Mouse (Mus musculus): Measurements from ENCODE around the gene Cx3cl1. TPM values are rescaled to one million over a fixed set of nuclear protein-coding genes. Genes with fewer than 3 reads are reported as not detected.

Gene Cx3cl1
- polyA plus RNA-seq, 1 experiment from 2014 or later, result 21.8 TPM

GRCm38 (mm10) chr8:94785995-94786595 is 14.3 kb downstream of the Cx3cl1 start:
- no peak for ATAC-seq (ENCODE audit: low FRiP score, low TSS enrichment)
- 75% methylated on average over 6 of the region's 6 CpGs for WGBS
- Histone ChIP-seq H3K36me3 (ENCODE audit: control insufficient read depth, insufficient read depth, low read length) (no peaks in the 10 kb centered on the region), H3K27ac (replicated peaks; ENCODE audit: low read depth, low read length) (no peak overlapping the region), H3K4me2 (ENCODE audit: low read length) (no peak overlapping the region), H3K9ac (replicated peaks; ENCODE audit: low read length) (no peak overlapping the region), H3K4me1 (ENCODE audit: control insufficient read depth, insufficient read depth, low read length) (peaks cover 16% of the 10 kb centered on the region; the same call in 1 of the 2 replicates), H3K9me3 (ENCODE audit: control insufficient read depth, low read length) (no peaks in the 10 kb centered on the region), H3K4me3 (replicated peaks; ENCODE audit: low read depth, low read length) (no peak overlapping the region), H3K27me3 (ENCODE audit: control insufficient read depth, insufficient read depth, low read length) (no peaks in the 10 kb centered on the region)
- DNase-seq, result no peak

GRCm38 (mm10) chr8:94787524-94788501 is 16.0 kb downstream of the Cx3cl1 start:
- H3K27me3 ChIP-seq (ENCODE audit: control insufficient read depth, insufficient read depth, low read length), result no peaks in the 10 kb centered on the region
- DNase-seq (peak; percentile 13), ATAC-seq (ENCODE audit: low FRiP score, low TSS enrichment) (no peak)
- no peak overlapping the region for H3K27ac ChIP-seq (replicated peaks; ENCODE audit: low read depth, low read length)
- H3K36me3 ChIP-seq (ENCODE audit: control insufficient read depth, insufficient read depth, low read length), result no peaks in the 10 kb centered on the region
- no peak overlapping the region for H3K9ac ChIP-seq (replicated peaks; ENCODE audit: low read length)
- H3K4me3 ChIP-seq (replicated peaks; ENCODE audit: low read depth, low read length), result no peak overlapping the region
- no peaks in the 10 kb centered on the region for H3K9me3 ChIP-seq (ENCODE audit: control insufficient read depth, low read length)
- 0 out of 2 replicates have a peak, but pooled peaks cover 11% of the 10 kb centered on the region for H3K4me1 ChIP-seq (ENCODE audit: control insufficient read depth, insufficient read depth, low read length)
- 75% methylated on average over 15 of the region's 15 CpGs for WGBS
- no peak overlapping the region for H3K4me2 ChIP-seq (ENCODE audit: low read length)

GRCm38 (mm10) chr8:94789256-94789955 is 17.6 kb downstream of the Cx3cl1 start:
- no peak overlapping the region for H3K4me2 ChIP-seq (ENCODE audit: low read length)
- DNase-seq (no peak), ATAC-seq (ENCODE audit: low FRiP score, low TSS enrichment) (no peak)
- no peak overlapping the region for H3K27ac ChIP-seq (replicated peaks; ENCODE audit: low read depth, low read length)
- H3K4me3 ChIP-seq (replicated peaks; ENCODE audit: low read depth, low read length), result no peak overlapping the region
- WGBS, result 33% methylated on average over 10 of the region's 10 CpGs
- H3K9ac ChIP-seq (replicated peaks; ENCODE audit: low read length), result no peak overlapping the region
- 0 out of 2 replicates have a peak, but pooled peaks cover 11% of the 10 kb centered on the region for H3K4me1 ChIP-seq (ENCODE audit: control insufficient read depth, insufficient read depth, low read length)
- no peaks in the 10 kb centered on the region for H3K36me3 ChIP-seq (ENCODE audit: control insufficient read depth, insufficient read depth, low read length)
- H3K9me3 ChIP-seq (ENCODE audit: control insufficient read depth, low read length), result no peaks in the 10 kb centered on the region
- no peaks in the 10 kb centered on the region for H3K27me3 ChIP-seq (ENCODE audit: control insufficient read depth, insufficient read depth, low read length)

GRCm38 (mm10) chr8:94794368-94794767 is 22.6 kb downstream of the Cx3cl1 start:
- H3K4me1 ChIP-seq (ENCODE audit: control insufficient read depth, insufficient read depth, low read length), result 0 out of 2 replicates have a peak, but pooled peaks cover 7% of the 10 kb centered on the region
- no peak overlapping the region for H3K4me3 ChIP-seq (replicated peaks; ENCODE audit: low read depth, low read length)
- H3K9ac ChIP-seq (replicated peaks; ENCODE audit: low read length), result no peak overlapping the region
- WGBS, result 91% methylated on average over 4 of the region's 4 CpGs
- no peak overlapping the region for H3K27ac ChIP-seq (replicated peaks; ENCODE audit: low read depth, low read length)
- no peak for DNase-seq
- ATAC-seq (ENCODE audit: low FRiP score, low TSS enrichment), result no peak
- H3K36me3 ChIP-seq (ENCODE audit: control insufficient read depth, insufficient read depth, low read length), result no peaks in the 10 kb centered on the region
- no peaks in the 10 kb centered on the region for H3K9me3 ChIP-seq (ENCODE audit: control insufficient read depth, low read length)
- H3K27me3 ChIP-seq (ENCODE audit: control insufficient read depth, insufficient read depth, low read length), result no peaks in the 10 kb centered on the region
- no peak overlapping the region for H3K4me2 ChIP-seq (ENCODE audit: low read length)

- 97% methylated on average over 2 of the region's 2 CpGs for WGBS
- Histone ChIP-seq H3K4me1 (ENCODE audit: control insufficient read depth, insufficient read depth, low read length) (0 out of 2 replicates have a peak, but pooled peaks cover 3% of the 10 kb centered on the region), H3K36me3 (ENCODE audit: control insufficient read depth, insufficient read depth, low read length) (no peaks in the 10 kb centered on the region), H3K27ac (replicated peaks; ENCODE audit: low read depth, low read length) (no peak overlapping the region), H3K27me3 (ENCODE audit: control insufficient read depth, insufficient read depth, low read length) (no peaks in the 10 kb centered on the region), H3K4me3 (replicated peaks; ENCODE audit: low read depth, low read length) (no peak overlapping the region), H3K4me2 (ENCODE audit: low read length) (no peak overlapping the region), H3K9me3 (ENCODE audit: control insufficient read depth, low read length) (no peaks in the 10 kb centered on the region), H3K9ac (replicated peaks; ENCODE audit: low read length) (no peak overlapping the region)
- DNase-seq (no peak), ATAC-seq (ENCODE audit: low FRiP score, low TSS enrichment) (no peak)
These were observed 23.0 kb downstream of the Cx3cl1 start for GRCm38 (mm10) chr8:94794782-94795181.

- ATAC-seq (ENCODE audit: low FRiP score, low TSS enrichment) (no peak), DNase-seq (no peak)
- no peak overlapping the region for H3K4me2 ChIP-seq (ENCODE audit: low read length)
- no peak overlapping the region for H3K4me3 ChIP-seq (replicated peaks; ENCODE audit: low read depth, low read length)
- H3K4me1 ChIP-seq (ENCODE audit: control insufficient read depth, insufficient read depth, low read length), result no peaks in the 10 kb centered on the region; the same call in 1 of the 2 replicates
- no peaks in the 10 kb centered on the region for H3K27me3 ChIP-seq (ENCODE audit: control insufficient read depth, insufficient read depth, low read length)
- H3K36me3 ChIP-seq (ENCODE audit: control insufficient read depth, insufficient read depth, low read length), result no peaks in the 10 kb centered on the region
- H3K9me3 ChIP-seq (ENCODE audit: control insufficient read depth, low read length), result no peaks in the 10 kb centered on the region
- WGBS, result 60% methylated on average over 7 of the region's 7 CpGs
- H3K27ac ChIP-seq (replicated peaks; ENCODE audit: low read depth, low read length), result no peak overlapping the region
- no peak overlapping the region for H3K9ac ChIP-seq (replicated peaks; ENCODE audit: low read length)
These were observed 28.6 kb downstream of the Cx3cl1 start for GRCm38 (mm10) chr8:94800278-94800968.

GRCm38 (mm10) chr8:94801293-94802095 is 29.7 kb downstream of the Cx3cl1 start:
- Histone ChIP-seq H3K27ac (replicated peaks; ENCODE audit: low read depth, low read length) (no peak overlapping the region), H3K9me3 (ENCODE audit: control insufficient read depth, low read length) (no peaks in the 10 kb centered on the region), H3K9ac (replicated peaks; ENCODE audit: low read length) (no peak overlapping the region), H3K27me3 (ENCODE audit: control insufficient read depth, insufficient read depth, low read length) (no peaks in the 10 kb centered on the region), H3K4me1 (ENCODE audit: control insufficient read depth, insufficient read depth, low read length) (no peaks in the 10 kb centered on the region; the same call in 1 of the 2 replicates), H3K4me2 (ENCODE audit: low read length) (no peak overlapping the region), H3K4me3 (replicated peaks; ENCODE audit: low read depth, low read length) (no peak overlapping the region), H3K36me3 (ENCODE audit: control insufficient read depth, insufficient read depth, low read length) (no peaks in the 10 kb centered on the region)
- 40% methylated on average over 14 of the region's 14 CpGs for WGBS
- DNase-seq (no peak), ATAC-seq (ENCODE audit: low FRiP score, low TSS enrichment) (no peak)
